In genomic region chrX:142882255-142882654, GRCm38 (mm10) we compare ENCODE assay signal across 22 mouse cellular contexts.
DNase-seq lines count a peak whose midpoint lies in the region; ATAC-seq lines count a peak whose summit lies in the region.
"Had no signal": no experiment of that assay in that cellular context is flagged by ENCODE, and none has a peak within 500 bp of the region (broad histone marks: within the 10 kb centered on the region; RNA-seq: fewer than 3 reads in every experiment).

No protein-coding gene starts in this region.

- ATAC-seq in kidney, embryonic 14.5 days (ENCODE audit: low FRiP score, low TSS enrichment): no peak
- peak; percentile 92 for ATAC-seq in common myeloid progenitor, adult 5-6 weeks (replicated peaks; ENCODE audit: low read depth, poor library complexity, severe bottlenecking)
- peak; percentile 95 for ATAC-seq in megakaryocyte, adult 5-6 weeks (ENCODE audit: poor library complexity, severe bottlenecking)
- ATAC-seq: CD4-positive, CD25-positive, alpha-beta regulatory T cell, adult 4 months; forebrain, embryonic 15.5 days had no signal

- no peak overlapping the region for H3K27ac ChIP-seq in kidney, embryonic 14.5 days (ENCODE audit: low read depth, low read length)
- H3K27ac ChIP-seq: embryonic facial prominence, embryonic 12.5 days; embryonic facial prominence, embryonic 15.5 days; forebrain, embryonic 12.5 days; forebrain, embryonic 15.5 days; hindbrain, embryonic 12.5 days; hindbrain, embryonic 15.5 days had no signal

- DNase-seq in kidney, postnatal 10 days: peak; percentile 5
- DNase-seq in 416B (ENCODE audit: low read depth): peak; percentile 29
- no peak for DNase-seq in adrenal gland, adult (ENCODE audit: inconsistent age in 2 of 2, low spot score in 1 of 2)
- no peak for DNase-seq in urinary bladder, postnatal 36 days (ENCODE audit: low spot score in 2 of 2)
- DNase-seq: adrenal gland, adult 8-10 months; adrenal gland, postnatal 25 days; cerebellum, adult 18-20 months; cerebellum, adult 9-10 months; gastrocnemius, postnatal 36 days; heart, postnatal 14 days; heart, postnatal 4 days had no signal

- H3K9ac ChIP-seq in kidney, embryonic 14.5 days (ENCODE audit: low read depth, low read length): no peak overlapping the region
- H3K9ac ChIP-seq: embryonic facial prominence, embryonic 12.5 days; embryonic facial prominence, embryonic 15.5 days; forebrain, embryonic 12.5 days; forebrain, embryonic 15.5 days; heart, embryonic 12.5 days; hindbrain, embryonic 12.5 days; hindbrain, embryonic 15.5 days had no signal

- no peaks in the 10 kb centered on the region for H3K9me3 ChIP-seq in kidney, embryonic 14.5 days (ENCODE audit: control insufficient read depth, low read length)
- H3K9me3 ChIP-seq: embryonic facial prominence, embryonic 12.5 days; embryonic facial prominence, embryonic 15.5 days; forebrain, embryonic 12.5 days; forebrain, embryonic 15.5 days; heart, embryonic 12.5 days; hindbrain, embryonic 12.5 days; hindbrain, embryonic 15.5 days had no signal

- H3K36me3 ChIP-seq in kidney, embryonic 14.5 days (ENCODE audit: control insufficient read depth, insufficient read depth, low read length): no peaks in the 10 kb centered on the region
- H3K36me3 ChIP-seq: embryonic facial prominence, embryonic 12.5 days; embryonic facial prominence, embryonic 15.5 days; forebrain, embryonic 12.5 days; forebrain, embryonic 15.5 days; heart, embryonic 12.5 days; hindbrain, embryonic 12.5 days; hindbrain, embryonic 15.5 days had no signal

- 81% methylated on average over 5 of the region's 5 CpGs for WGBS in kidney, embryonic 14.5 days

- H3K4me3 ChIP-seq in kidney, embryonic 14.5 days (ENCODE audit: low read length): no peak overlapping the region
- H3K4me3 ChIP-seq: embryonic facial prominence, embryonic 12.5 days; embryonic facial prominence, embryonic 15.5 days; forebrain, embryonic 12.5 days; forebrain, embryonic 15.5 days; heart, embryonic 12.5 days; hindbrain, embryonic 12.5 days; hindbrain, embryonic 15.5 days had no signal

- H3K4me1 ChIP-seq in kidney, embryonic 14.5 days (ENCODE audit: control insufficient read depth, insufficient read depth, low read length): no peaks in the 10 kb centered on the region
- H3K4me1 ChIP-seq: embryonic facial prominence, embryonic 12.5 days; embryonic facial prominence, embryonic 15.5 days; forebrain, embryonic 12.5 days; forebrain, embryonic 15.5 days; heart, embryonic 12.5 days; hindbrain, embryonic 12.5 days; hindbrain, embryonic 15.5 days had no signal

- H3K4me2 ChIP-seq in kidney, embryonic 14.5 days (replicated peaks; ENCODE audit: low read depth, low read length): no peak overlapping the region
- H3K4me2 ChIP-seq: embryonic facial prominence, embryonic 12.5 days; embryonic facial prominence, embryonic 15.5 days; forebrain, embryonic 12.5 days; forebrain, embryonic 15.5 days; heart, embryonic 12.5 days; hindbrain, embryonic 12.5 days; hindbrain, embryonic 15.5 days had no signal

- no peaks in the 10 kb centered on the region; the same call in 1 of the 2 replicates for H3K27me3 ChIP-seq in kidney, embryonic 14.5 days (ENCODE audit: control insufficient read depth, insufficient read depth, low read length)
- H3K27me3 ChIP-seq: embryonic facial prominence, embryonic 15.5 days; forebrain, embryonic 15.5 days; heart, embryonic 12.5 days; hindbrain, embryonic 15.5 days had no signal

Comparison
In these comparisons a context has a peak if more than half of its experiments do, and no peak if none do; other contexts are left out.
1. DNase-seq: peak in kidney, postnatal 10 days (single experiment) and 416B (single experiment); none in adrenal gland, adult (0 of 2) and urinary bladder, postnatal 36 days (0 of 2).